Mouse (Mus musculus): Measurements from ENCODE around the gene AI597479. TPM values are rescaled to one million over a fixed set of nuclear protein-coding genes. Genes with fewer than 3 reads are reported as not detected.

The AI597479 gene
- total and polyA plus RNA-seq, 2 experiments, result 2.8 to 8.0 TPM

GRCm38 (mm10) chr1:43164582-43164981 lies 66.1 kb downstream of the AI597479 start:
- TF ChIP-seq POLR2A (IDR thresholded peaks at IDR 0.05; ENCODE audit: extremely low read depth, insufficient read depth, low read length), result no peak
- no peak for TF ChIP-seq CTCF (IDR thresholded peaks at IDR 0.05; ENCODE audit: low read depth, low read length)
- Histone ChIP-seq H3K4me3 (ENCODE audit: insufficient read depth, low read depth, low read length) (no peak overlapping the region), H3K27ac (replicated peaks; ENCODE audit: insufficient read depth, low read depth, low read length) (no peak overlapping the region), H3K4me1 (ENCODE audit: control insufficient read depth, insufficient read depth, low read length) (no peaks in the 10 kb centered on the region), H3K79me2 (ENCODE audit: control insufficient read depth, insufficient read depth, low read length) (no peaks in the 10 kb centered on the region), H3K27me3 (ENCODE audit: control insufficient read depth, insufficient read depth, low read length) (peaks cover 9% of the 10 kb centered on the region), H3K9ac (ENCODE audit: low read depth, low read length) (no peak overlapping the region), H3K36me3 (ENCODE audit: control insufficient read depth, insufficient read depth, low read length) (no peaks in the 10 kb centered on the region)
- 91% methylated on average over 5 of the region's 5 CpGs for WGBS
- no peak for DNase-seq (ENCODE audit: extremely low read depth, low read depth, low spot score)

Other genes with a start within 250 kb of the AI597479 start
- 29.3 and 31.0 TPM in 2 replicates for gene Mrps9, start 247.5 kb upstream of the AI597479 start, total RNA-seq (2014; rRNA removed)
- gene Mrps9, start 247.5 kb upstream of the AI597479 start, polyA plus RNA-seq (2012; rRNA removed), result 13.6 and 16.4 TPM in 2 replicates
- not detected in 2 replicates for gene Gpr45, start 145.8 kb upstream of the AI597479 start, total RNA-seq (2014; rRNA removed)
- gene Gpr45, start 145.8 kb upstream of the AI597479 start, polyA plus RNA-seq (2012; rRNA removed), result not detected in 2 replicates
- gene Tgfbrap1, start 73 bp upstream of the AI597479 start, total RNA-seq (2014; rRNA removed), result 11.0 and 14.2 TPM in 2 replicates
- 15.8 and 17.2 TPM in 2 replicates for gene Tgfbrap1, start 73 bp upstream of the AI597479 start, polyA plus RNA-seq (2012; rRNA removed)
- gene Fhl2, start 98.3 kb downstream of the AI597479 start, total RNA-seq (2014; rRNA removed), result 0.28 and 0.47 TPM in 2 replicates
- 0.39 and 0.71 TPM in 2 replicates for gene Fhl2, start 98.3 kb downstream of the AI597479 start, polyA plus RNA-seq (2012; rRNA removed)